Mouse (Mus musculus): Measurements from ENCODE around the gene Rnf141. TPM values are rescaled to one million over a fixed set of nuclear protein-coding genes. Genes with fewer than 3 reads are reported as not detected.
A peak's percentile ranks its signal among the peaks of the same experiment; 100 is the strongest.

Gene Rnf141
- polyA plus RNA-seq, 1 experiment, result 1.8 TPM

DNA sequence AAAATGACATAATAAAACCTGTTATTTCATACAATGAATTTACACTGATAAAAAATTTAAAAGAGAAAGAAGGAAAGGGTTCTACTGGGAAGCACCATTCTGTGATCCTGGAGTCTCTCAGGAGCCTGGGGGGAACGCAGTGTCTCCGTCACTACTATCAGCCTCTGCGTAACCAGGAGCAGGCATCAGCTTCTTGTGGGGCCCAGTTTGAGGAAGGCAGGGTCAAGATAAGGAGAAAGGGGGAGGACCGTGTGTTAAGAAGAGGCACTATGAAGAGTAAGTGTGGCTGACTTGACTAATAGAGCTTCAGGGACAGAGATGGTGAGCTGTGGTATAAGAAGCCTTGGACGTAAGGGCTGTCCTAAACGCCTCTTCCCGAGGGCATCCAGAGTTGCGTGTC lies 69.6 kb downstream of the Rnf141 start:
- peaks cover 66% of the 10 kb centered on the region for H3K4me1 ChIP-seq

GRCm38 (mm10) chr7:110774077-110774476 lies 70.2 kb downstream of the Rnf141 start:
- H3K4me3 ChIP-seq (replicated peaks), result peak overlapping the region; percentile 88
- no peaks in the 10 kb centered on the region for H3K9me3 ChIP-seq
- peaks cover 11% of the 10 kb centered on the region for H3K36me3 ChIP-seq (replicated peaks; ENCODE audit: low read length)
- peaks cover 33% of the 10 kb centered on the region for H3K27me3 ChIP-seq (replicated peaks)
- no peak for TF ChIP-seq GATA1 (IDR thresholded peaks at IDR 0.05; ENCODE audit: borderline replicate concordance, low read length)
- TF ChIP-seq FLI1 (IDR thresholded peaks at IDR 0.05; ENCODE audit: low read length), result no peak
- H3K4me1 ChIP-seq, result peaks cover 72% of the 10 kb centered on the region

More for the DNA sequence above, 69.6 kb downstream of the Rnf141 start:
- peak overlapping the region; percentile 60 for H3K4me3 ChIP-seq (replicated peaks)
- H3K27me3 ChIP-seq (replicated peaks), result peaks cover 28% of the 10 kb centered on the region
- no peaks in the 10 kb centered on the region for H3K9me3 ChIP-seq
- H3K36me3 ChIP-seq (replicated peaks; ENCODE audit: low read length), result peaks cover 16% of the 10 kb centered on the region
- TF ChIP-seq FLI1 (IDR thresholded peaks at IDR 0.05; ENCODE audit: low read length) (no peak), GATA1 (IDR thresholded peaks at IDR 0.05; ENCODE audit: borderline replicate concordance, low read length) (no peak)

DNA sequence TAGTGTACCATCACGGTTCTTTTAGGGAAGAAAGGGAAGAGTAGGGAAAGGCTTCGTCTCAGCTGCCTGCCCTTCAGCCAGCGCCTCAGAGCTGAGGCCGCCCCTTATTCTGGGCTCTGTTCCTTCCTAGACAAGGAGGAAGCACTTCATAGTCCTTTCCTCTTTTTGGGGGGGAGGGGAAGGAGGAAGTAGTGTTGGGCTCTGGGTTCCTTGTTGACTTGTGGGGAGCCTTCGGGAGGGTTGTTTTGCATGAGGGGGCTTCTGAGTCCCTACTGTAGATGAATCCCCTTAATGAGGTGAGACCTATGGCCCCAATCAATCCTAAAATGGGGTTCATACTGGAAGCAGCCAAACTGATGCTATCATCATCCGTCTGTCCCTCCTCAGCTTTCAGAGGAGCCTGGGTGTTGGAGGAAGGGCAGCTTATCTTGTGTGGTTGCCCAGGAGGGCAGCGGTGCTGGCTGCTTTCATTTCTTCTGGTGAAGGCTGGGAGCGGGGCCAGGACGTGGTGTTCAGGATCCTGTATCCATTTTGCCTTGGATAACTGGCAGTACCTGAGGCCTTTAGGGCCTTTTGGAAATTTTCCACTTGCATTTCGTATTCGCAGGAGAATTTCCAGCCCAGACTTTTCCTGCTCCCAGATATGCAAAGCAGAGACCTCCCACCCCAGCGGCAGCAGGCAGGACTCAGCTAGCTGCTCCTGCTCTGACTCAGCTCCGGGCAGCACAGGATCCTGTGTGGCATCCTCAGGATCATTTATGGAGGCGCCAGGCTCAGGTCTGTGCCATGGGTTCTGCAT lies 70.9 kb downstream of the Rnf141 start:
- H3K9me3 ChIP-seq, result no peaks in the 10 kb centered on the region
- no peak for TF ChIP-seq FLI1 (IDR thresholded peaks at IDR 0.05; ENCODE audit: low read length)
- no peak for TF ChIP-seq GATA1 (IDR thresholded peaks at IDR 0.05; ENCODE audit: borderline replicate concordance, low read length)
- peak overlapping the region; percentile 88 for H3K4me3 ChIP-seq (replicated peaks)
- peaks cover 39% of the 10 kb centered on the region for H3K27me3 ChIP-seq (replicated peaks)
- H3K36me3 ChIP-seq (replicated peaks; ENCODE audit: low read length), result peaks cover 5% of the 10 kb centered on the region
- H3K4me1 ChIP-seq, result peaks cover 79% of the 10 kb centered on the region

- H3K27me3 ChIP-seq (replicated peaks), result peaks cover 49% of the 10 kb centered on the region
- no peaks in the 10 kb centered on the region for H3K36me3 ChIP-seq (replicated peaks; ENCODE audit: low read length)
- TF ChIP-seq GATA1 (IDR thresholded peaks at IDR 0.05; ENCODE audit: borderline replicate concordance, low read length) (no peak), FLI1 (IDR thresholded peaks at IDR 0.05; ENCODE audit: low read length) (no peak)
- peaks cover 87% of the 10 kb centered on the region for H3K4me1 ChIP-seq
- no peaks in the 10 kb centered on the region for H3K9me3 ChIP-seq
- peak overlapping the region; percentile 59 for H3K4me3 ChIP-seq (replicated peaks)
Measured at GRCm38 (mm10) chr7:110772343-110772742, 71.9 kb downstream of the Rnf141 start.

- no peak overlapping the region for H3K4me3 ChIP-seq (replicated peaks)
- peaks cover 52% of the 10 kb centered on the region for H3K27me3 ChIP-seq (replicated peaks)
- peaks cover 74% of the 10 kb centered on the region for H3K4me1 ChIP-seq
- H3K36me3 ChIP-seq (replicated peaks; ENCODE audit: low read length), result no peaks in the 10 kb centered on the region
- H3K9me3 ChIP-seq, result no peaks in the 10 kb centered on the region
- no peak for TF ChIP-seq GATA1 (IDR thresholded peaks at IDR 0.05; ENCODE audit: borderline replicate concordance, low read length)
- no peak for TF ChIP-seq FLI1 (IDR thresholded peaks at IDR 0.05; ENCODE audit: low read length)
Measured at GRCm38 (mm10) chr7:110770949-110771348, 73.3 kb downstream of the Rnf141 start.

DNA sequence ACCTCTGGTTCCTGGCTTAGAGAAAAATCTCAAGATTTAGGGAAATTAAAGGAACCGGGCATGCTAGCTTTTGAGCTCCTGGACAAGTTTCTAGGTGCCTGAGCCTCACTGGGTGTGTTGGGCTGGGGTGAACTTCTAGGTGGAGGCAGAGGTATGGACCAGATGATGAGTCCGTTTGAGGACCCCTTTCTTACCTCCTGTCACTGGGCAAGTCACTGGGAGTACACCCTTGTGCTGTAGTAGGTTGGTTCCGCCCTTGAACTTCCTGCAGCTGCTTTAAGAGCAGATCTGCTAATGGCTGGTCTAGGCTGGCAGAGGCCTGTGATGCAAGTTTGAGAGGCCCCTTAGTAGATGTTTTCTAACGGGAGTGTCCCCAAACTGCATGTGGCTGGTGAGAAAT lies 75.2 kb downstream of the Rnf141 start:
- Histone ChIP-seq H3K9me3 (no peaks in the 10 kb centered on the region), H3K4me3 (replicated peaks) (peak overlapping the region; percentile 92), H3K36me3 (replicated peaks; ENCODE audit: low read length) (no peaks in the 10 kb centered on the region), H3K4me1 (peaks cover 57% of the 10 kb centered on the region), H3K27me3 (replicated peaks) (peaks cover 60% of the 10 kb centered on the region)
- no peak for TF ChIP-seq FLI1 (IDR thresholded peaks at IDR 0.05; ENCODE audit: low read length)
- no peak for TF ChIP-seq GATA1 (IDR thresholded peaks at IDR 0.05; ENCODE audit: borderline replicate concordance, low read length)

DNA sequence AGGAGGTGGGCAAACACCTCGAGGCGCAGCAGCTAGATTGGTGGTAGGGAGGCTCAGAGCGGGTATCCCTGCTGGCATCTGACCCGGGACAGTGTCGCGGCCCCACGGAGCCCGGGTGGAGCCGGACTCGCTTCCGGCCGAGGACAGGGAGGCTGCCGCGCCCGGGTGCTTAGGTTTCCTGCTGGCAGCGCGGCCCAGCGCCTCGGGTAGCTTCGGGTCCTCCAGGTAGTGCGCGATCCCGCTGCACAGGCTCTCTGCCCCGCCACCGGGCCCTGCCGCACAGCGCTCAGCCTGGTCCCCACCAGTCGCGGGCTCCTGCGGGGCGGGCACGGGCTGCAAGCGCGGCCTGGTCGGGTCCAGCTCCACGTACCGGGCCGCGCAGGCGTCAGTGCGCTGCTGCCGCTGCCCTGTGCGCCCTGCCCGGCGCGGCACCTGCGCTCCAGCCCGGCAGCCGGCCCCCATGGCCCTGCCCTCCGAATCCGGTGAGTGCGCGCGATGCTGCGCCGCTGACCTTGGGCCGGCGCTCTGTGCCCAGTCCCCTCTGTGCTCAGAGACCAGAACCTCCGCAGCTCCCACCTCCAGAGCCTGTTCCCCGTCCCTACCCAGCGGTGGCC lies 75.7 kb downstream of the Rnf141 start:
- peaks cover 51% of the 10 kb centered on the region for H3K4me1 ChIP-seq
- H3K36me3 ChIP-seq (replicated peaks; ENCODE audit: low read length), result no peaks in the 10 kb centered on the region
- no peak for TF ChIP-seq FLI1 (IDR thresholded peaks at IDR 0.05; ENCODE audit: low read length)
- no peak for TF ChIP-seq GATA1 (IDR thresholded peaks at IDR 0.05; ENCODE audit: borderline replicate concordance, low read length)
- H3K4me3 ChIP-seq (replicated peaks), result peak overlapping the region; percentile 92
- peaks cover 63% of the 10 kb centered on the region for H3K27me3 ChIP-seq (replicated peaks)
- no peaks in the 10 kb centered on the region for H3K9me3 ChIP-seq

- Histone ChIP-seq H3K4me1 (peaks cover 46% of the 10 kb centered on the region), H3K9me3 (no peaks in the 10 kb centered on the region), H3K27me3 (replicated peaks) (peaks cover 65% of the 10 kb centered on the region), H3K4me3 (replicated peaks) (peak within 1 kb of the TSS; percentile 92), H3K36me3 (replicated peaks; ENCODE audit: low read length) (no peaks in the 10 kb centered on the region)
- no peak for TF ChIP-seq FLI1 (IDR thresholded peaks at IDR 0.05; ENCODE audit: low read length)
- TF ChIP-seq GATA1 (IDR thresholded peaks at IDR 0.05; ENCODE audit: borderline replicate concordance, low read length), result no peak
Measured at GRCm38 (mm10) chr7:110768001-110768400, 76.3 kb downstream of the Rnf141 start, which contains the start of gene Ampd3. Gene Ampd3 (plus strand): TSS chr7:110768206.

DNA sequence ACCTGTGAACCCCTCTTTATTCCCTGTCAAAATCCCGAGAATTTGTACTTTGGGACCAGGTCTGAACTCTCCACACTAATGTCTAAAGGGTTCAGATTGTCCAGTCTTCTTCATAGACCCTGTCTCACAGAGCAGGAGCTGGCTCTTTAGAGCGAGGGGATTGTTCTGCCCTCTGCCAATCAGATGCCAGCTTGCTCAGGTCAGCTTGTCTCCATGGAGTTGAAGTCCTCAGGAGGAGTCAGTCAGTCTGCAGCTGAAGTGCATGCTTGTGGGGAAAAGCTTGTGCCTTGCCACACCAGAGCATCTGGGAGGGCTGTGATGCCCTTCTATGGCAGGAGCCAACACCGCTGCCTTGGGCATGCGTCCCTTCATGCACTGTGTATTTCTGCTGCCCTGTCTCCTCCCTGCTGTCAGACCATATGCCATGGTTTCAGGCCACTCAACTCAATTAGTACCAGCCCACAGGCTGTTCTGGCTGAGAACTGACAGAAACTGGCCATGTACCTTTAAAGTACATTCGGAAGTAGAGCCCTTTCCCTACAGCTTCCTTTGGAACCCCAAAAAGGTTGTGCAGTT lies 81.6 kb downstream of the Rnf141 start:
- no peaks in the 10 kb centered on the region for H3K9me3 ChIP-seq
- H3K4me1 ChIP-seq, result peaks cover under 1% of the 10 kb centered on the region
- peak overlapping the region; percentile 7 for H3K4me3 ChIP-seq (replicated peaks)
- peaks cover 45% of the 10 kb centered on the region for H3K27me3 ChIP-seq (replicated peaks)
- TF ChIP-seq GATA1 (IDR thresholded peaks at IDR 0.05; ENCODE audit: borderline replicate concordance, low read length) (no peak), FLI1 (IDR thresholded peaks at IDR 0.05; ENCODE audit: low read length) (no peak)
- no peaks in the 10 kb centered on the region for H3K36me3 ChIP-seq (replicated peaks; ENCODE audit: low read length)

DNA sequence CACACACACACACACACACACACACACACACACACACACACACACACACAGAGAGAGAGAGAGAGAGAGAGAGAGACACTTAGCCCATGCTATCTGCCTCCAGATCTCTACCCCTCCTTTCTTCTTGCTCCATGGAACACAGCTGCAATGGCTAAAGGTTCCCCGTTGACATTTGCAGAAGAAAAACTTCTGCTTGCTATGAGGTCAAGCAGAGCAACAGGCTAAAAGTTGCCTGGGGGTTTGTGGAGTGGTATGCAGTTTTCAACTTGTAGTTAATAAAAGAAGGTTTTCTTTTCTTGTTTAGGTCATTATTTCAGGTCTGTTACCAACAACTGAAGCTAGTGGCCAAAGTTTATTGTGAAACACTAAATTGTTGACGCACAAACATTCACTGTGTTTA lies 87.8 kb downstream of the Rnf141 start:
- H3K36me3 ChIP-seq (replicated peaks; ENCODE audit: low read length), result no peaks in the 10 kb centered on the region
- H3K9me3 ChIP-seq, result 0 out of 2 replicates have a peak, but pooled peaks cover 2% of the 10 kb centered on the region
- H3K27me3 ChIP-seq (replicated peaks), result peaks cover 45% of the 10 kb centered on the region
- no peaks in the 10 kb centered on the region for H3K4me1 ChIP-seq
- no peak for TF ChIP-seq FLI1 (IDR thresholded peaks at IDR 0.05; ENCODE audit: low read length)
- TF ChIP-seq GATA1 (IDR thresholded peaks at IDR 0.05; ENCODE audit: borderline replicate concordance, low read length), result no peak
- H3K4me3 ChIP-seq (replicated peaks), result no peak overlapping the region

Measured in megakaryocyte, embryonic 14.5 days (primary cell).